Mouse (Mus musculus) cerebellum, adult 8-10 months (tissue): ENCODE data around the gene Hmgcs2.

Experiments used
- DNase-seq: peaks from one replicate; pipeline ENCODE4 v3.0.0; 2022

Hmgcs2 gene

DNA sequence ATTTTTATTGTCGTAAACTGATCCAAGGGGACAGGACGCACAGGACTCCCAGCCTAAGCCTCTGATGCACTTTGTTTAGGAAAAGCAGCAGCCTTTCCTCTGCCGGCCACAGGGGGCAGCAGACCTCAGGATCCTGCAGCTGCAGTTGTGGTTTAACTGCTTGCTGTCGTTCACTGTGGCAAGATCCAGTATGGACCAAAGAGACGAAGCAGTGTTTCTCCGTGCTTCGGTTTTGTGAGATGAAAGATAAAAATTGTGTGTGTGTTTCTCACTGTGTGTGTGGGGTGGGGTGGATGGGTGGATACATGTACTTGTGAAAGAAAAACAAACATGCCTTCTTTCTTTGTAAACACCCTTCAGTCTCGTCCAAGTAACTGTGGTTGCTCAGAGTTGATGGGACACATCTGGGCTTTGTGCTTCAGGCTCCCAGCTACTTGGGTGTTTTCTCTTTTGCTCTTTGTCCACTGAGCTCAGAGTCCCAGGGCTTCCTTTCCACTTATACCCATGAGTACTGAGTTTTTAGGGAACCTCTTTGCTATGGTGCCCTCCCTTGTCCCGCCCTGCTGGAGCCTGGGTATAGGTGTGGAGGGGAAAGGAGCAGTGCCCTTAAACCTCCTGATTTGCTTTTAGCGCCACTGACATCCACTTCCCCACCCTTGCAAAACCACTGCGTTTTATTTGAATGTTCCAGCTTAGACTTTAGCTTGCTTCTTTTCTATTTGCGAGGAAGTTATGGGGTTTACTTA, 871 bp downstream of the Hmgcs2 start:
- DNase-seq: peak; percentile 16

DNA sequence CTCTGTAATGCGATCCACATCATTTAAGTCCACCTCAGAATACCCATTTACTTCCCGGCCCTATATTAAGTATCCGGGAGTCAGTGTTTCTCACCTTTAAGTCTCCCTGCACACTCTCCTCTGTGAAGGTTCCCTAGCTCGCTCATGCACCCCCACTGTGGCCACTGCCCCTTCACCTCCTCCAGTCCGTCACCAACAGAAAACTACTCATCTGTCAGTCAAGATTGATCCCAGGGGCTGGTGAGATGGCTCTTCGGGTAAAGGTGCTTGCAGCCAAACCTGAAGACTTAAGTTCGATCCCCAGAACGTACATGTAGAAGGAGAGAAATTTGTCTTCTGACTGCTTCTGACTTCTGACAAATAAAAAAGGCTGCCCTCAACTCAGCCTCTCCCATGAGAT, 2.2 kb downstream of the Hmgcs2 start:
- no peak for DNase-seq

DNA sequence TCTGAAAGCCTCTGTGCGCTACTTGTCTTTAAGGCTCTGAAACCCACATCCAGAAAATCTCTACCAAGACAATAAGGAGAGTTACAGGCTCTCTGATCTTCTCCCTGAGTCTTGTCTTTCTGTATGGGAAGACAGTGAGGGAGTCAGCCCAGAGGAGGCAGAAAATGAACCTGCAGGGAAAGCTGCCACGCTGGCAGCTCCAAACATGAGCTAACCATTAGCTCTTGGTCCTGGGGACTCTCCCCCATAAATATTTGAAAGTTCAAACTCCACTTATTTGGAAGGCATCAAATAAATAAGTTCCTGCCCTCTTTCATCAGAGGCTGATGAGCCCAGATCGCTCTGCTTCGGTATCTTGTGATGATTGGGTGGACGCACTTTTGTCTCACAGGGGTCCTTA, 3.0 kb downstream of the Hmgcs2 start:
- no peak for DNase-seq

DNA sequence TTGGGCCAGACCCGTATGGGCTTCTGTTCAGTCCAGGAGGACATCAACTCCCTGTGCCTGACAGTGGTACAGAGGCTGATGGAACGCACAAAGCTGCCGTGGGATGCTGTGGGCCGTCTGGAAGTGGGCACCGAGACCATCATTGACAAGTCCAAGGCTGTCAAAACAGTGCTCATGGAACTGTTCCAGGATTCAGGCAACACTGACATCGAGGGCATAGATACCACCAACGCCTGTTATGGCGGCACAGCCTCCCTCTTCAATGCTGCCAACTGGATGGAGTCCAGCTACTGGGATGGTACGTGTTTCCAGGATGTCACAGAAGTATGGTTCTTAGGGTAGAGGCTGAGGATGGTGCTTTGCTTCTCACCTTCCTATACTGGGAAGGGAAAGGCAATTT, 10.8 kb downstream of the Hmgcs2 start:
- no peak for DNase-seq

DNA sequence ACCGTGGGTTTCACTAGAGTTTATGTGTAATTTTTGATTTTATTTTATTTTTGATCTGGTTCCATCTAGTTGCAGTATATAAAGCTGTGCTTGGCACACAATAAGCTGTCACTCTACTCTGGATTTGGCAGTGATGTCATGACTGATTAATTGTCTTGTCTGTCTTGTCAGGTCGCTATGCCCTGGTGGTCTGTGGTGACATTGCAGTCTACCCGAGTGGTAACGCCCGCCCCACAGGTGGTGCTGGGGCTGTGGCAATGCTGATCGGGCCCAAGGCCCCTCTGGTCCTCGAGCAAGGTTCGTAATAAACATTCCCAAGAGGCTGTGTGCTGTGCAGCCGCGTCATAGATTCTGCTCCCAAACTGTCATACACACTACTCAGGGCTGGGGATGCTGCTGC, 15.7 kb downstream of the Hmgcs2 start:
- no peak for DNase-seq

DNA sequence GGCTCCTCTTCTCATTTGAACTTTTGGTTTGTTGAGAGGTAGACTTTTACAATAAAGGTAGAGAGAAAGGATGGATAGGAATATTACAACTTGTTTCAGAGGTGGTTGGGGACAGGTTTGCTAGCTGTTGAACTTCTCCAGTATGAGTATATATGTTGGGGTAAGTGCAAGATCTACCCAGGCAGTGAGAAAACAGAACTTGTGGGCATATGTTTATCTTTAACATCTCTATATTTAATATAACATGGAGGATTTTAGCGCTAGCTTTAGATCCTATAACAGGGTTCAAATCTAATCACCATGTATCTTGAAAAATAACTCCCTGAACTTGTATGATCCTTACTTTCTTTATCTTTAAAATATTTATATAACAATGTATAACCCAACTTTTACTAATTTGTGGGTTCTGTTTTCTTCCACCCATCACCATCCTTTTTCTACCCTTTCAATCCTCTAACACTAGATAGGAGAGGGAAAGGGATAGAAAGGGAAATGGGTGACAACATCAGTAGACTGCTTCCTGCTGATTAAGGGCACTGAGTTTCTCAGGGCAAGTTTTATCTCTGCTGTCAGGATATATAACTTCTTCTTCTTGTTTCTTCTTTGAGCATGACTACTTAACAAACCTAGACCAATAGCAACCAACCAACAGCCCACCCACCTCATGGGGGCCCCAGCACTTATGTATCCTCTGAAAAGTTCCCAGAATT, 19.3 kb downstream of the Hmgcs2 start:
- DNase-seq: no peak

DNA sequence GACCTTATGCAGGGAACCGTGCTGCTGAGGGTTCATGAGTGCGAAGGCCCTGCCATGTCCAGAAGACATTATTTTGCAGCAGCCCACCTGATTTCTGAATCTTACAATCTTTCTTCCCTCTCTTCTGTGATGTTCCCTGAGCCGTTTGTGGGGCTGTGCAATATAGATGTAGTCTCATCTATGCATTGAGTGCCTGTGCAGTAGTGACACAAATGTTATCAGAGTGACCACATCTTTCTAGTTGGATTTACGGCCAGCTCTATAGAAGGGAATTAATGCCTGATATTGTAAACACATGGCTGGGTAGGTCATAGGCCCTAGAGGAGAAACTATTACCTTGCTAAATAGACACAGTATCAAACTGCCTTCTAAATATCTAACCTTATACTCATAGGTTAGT, 20.0 kb downstream of the Hmgcs2 start:
- no peak for DNase-seq

DNA sequence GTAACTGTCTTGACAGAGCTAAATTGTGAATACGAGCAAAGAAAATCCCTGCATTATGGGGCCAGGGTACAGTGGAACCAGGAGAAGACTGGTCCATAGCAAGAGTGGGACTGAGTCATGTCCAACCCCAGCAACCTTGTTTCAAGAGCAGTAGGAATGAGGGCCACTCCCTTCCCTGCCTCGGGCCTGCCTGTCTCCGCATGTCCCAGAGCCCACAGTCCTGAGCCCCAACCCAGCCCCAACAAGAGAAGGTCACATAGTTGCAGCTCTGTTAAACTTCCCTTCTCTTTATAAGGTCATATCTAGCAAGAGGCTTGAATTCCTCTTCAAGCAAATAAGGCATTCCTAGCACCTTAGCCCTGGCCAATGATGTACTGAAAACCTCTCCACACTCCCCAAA, 21.5 kb downstream of the Hmgcs2 start:
- DNase-seq: no peak

DNA sequence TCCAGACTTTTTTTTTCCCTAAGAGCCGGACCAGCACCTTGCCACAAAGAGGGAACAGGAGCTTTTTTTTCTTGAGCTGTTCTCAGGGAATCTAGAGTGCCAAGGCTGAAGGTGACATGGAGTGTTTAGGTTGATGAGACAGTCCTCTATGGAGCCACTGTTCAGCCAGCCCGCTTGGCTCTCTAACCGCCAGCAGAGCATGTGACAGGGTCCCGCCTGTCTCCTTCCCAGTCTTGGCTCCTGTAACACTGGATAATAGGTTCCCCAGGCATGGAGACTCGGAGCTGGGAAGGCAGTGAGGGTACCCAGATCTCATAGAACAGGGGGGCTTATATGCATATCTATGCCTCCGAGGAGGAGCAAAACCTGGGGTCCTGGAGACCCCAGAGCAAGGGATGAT, 28.4 kb downstream of the Hmgcs2 start:
- no peak for DNase-seq

DNA sequence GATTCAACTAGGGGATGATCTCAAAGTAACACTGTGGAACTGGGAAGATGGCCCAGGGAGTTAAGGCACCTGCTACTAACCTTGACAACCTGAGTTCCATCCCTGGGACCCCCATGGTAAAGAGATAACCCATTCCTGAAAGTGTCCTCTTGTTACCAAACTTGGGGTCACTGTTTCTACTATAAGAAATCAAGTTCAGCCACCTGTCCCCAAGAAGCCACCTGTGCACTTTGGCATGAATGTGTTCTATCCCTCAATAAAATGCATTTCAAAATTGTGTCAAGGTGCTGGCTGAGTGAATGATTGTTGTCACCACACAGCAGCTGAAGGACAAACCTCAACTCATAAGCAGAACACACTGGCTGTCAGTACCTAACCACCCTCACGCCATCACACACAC, 30.2 kb downstream of the Hmgcs2 start:
- no peak for DNase-seq

DNA sequence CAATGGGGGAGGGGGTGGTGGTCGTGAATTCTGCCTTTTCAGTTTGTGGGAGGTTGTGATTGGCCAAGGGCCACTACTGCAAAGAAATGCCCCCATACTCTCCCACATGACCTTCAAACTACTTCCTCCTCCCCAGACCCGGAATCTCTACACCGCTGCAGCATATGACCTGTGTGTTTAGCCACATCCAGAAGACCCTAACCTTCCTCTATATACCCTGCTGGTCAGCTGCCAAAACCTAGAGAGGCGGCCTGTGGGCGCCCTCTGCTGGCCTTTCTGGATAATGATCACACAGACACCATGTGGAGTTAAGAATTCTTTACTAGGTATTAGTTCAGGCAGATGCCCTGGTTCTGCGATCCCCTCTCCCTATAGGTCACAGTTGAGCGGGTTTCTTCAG, 32.6 kb downstream of the Hmgcs2 start:
- DNase-seq: peak; percentile 20

DNA sequence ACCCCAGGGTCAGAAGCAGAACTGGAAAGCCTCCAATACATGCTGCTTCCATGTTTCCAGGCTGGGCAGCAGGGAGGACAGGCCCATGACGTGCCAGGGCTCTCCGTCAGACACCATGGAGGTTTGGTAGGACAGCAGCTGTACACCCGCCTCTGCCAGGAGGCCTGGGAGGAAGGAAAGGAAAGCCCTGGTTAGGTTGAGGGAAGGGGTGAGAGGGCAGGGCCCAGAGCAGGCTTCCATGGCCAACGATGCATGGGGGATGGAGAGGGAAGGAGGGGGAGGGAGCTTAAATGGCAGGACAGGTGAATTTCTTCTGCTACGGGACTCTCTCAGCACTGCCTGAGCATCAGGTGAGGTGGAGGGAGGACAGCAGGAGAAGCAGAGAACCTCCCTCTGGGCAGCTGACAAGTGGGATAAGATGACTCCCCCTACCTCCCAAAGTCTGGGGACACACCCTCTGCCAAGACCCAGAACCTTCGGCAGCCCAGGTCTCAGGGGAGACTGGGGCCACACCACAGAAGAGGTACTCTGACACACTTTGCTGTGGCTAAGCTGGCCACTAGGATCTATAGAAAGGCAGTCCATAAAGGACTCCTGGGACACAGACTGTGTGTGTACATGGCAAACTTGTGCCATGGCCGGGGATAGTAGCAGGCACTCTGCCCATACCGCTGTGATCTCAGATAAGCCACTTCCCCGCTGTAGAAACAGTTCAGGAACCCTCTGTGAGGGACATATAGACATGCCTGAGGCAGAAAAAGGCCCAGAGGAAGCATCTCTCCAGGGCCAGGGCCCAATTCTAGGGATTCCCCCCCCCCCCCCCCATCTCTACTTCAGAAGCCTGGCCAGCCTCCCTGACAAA, 33.3 kb downstream of the Hmgcs2 start:
- no peak for DNase-seq

DNA sequence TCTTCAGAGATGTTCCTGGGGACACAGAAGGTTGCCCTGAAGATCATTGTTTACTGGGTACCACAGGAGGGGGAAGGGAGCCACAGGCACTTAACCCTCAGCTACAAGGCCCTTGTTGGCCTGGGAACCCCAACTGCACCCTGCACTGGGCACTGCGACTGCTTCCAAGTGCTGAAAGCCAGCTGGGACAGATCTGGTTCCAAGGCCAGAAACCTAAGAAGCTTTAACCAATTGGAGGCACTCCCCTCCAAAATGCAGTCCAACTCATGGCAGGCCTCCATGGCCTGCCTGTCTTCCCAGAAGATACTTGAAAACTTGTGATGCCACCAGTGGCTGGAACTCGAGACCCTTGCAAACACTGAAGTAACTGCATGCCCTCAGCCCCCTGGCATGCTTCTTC, 34.9 kb downstream of the Hmgcs2 start:
- no peak for DNase-seq

DNA sequence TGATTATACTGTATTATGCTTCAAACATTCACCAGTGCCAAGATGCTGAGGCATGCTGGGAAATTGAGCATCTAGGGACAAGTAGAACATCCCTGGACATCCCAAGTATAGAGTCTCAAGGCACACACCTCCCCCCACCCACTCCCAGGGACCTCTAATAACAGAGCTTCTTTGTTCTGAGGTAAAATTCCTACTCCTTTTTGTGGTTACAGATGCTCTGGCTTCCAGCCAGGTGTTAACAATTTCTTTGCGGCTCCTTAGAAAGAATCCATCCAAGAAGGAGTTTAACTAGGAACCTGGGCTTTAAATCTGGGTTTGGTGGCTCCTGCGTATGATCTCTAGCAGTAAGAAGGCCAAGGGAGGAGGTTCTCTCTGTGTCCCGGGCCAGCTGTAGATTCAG, 36.9 kb downstream of the Hmgcs2 start:
- no peak for DNase-seq

DNA sequence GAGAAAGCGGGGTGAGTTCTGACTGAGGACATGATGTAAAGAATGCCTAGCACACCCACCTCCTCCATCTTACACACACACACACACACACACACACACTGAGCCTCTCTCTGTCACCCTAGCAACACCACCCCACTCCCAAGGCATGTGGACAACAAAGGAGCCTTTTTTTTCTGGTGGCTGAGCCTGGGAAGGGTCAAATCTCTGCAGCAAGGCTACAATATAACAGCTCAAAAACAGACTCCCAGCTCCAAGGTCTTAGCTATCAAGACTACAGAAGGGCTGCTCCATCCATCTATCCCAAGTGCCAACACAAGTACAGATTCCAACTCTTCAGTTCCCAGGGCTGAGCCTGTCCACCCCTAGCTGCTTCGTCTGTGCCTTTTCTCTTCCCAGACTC, 39.0 kb downstream of the Hmgcs2 start:
- DNase-seq: no peak

DNA sequence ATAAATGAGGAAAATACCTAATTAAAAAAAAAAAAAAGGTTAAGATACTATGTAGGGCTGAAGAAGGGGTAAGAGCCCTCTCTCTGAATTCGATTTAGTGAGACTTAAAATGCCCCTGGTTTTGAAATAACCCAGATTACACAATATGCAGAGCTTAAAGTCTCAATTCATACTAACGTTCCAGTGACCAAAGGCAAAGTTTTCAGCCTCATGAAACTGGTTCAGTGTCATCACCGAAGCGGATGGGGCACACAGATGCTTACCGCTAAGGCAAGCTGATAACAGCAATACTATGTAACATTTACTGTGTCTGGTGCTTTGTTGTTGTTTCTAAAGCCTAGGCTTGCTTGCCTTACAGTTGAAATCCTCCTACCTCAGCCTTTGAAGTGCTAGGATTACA, 42.0 kb downstream of the Hmgcs2 start:
- no peak for DNase-seq

DNA sequence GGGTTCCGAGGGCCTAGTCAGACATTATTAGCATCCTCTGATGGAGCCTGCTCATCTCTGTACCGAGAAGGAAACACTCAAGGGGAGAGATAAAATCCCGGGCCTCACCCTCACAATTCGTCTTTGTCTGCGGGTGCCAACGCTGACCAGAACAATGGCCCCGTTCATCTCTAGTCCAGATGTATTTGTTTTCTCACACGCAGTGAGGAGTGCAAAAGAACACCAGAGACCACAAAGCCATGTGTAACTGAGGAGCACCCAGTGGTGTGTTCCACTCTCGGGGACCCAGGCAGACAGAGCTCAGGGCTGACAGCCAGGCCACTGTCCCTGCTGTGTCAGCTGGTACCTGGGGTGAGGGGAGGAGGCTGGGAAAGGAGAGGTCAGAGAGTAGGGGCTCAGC, 44.0 kb downstream of the Hmgcs2 start:
- DNase-seq: no peak

DNA sequence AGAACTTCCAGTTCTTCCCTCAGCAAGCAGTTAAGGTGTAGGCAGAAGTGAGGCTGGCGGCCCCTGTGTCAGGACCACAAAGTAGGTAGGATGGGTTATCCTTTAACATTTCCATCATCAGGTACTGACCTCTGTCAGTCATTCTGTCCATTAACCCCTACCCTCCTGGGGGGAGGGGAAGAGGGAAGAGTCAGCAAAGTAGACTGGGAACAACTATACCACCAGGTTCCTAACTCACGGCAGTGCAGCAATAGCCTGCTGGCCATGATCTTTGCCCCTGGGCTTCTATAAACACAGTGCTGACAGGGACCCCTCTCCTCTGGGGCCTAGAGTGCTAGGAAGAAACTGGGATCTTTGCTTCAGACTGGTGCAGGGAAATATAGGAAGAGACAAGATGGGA, 53.8 kb downstream of the Hmgcs2 start:
- no peak for DNase-seq

DNA sequence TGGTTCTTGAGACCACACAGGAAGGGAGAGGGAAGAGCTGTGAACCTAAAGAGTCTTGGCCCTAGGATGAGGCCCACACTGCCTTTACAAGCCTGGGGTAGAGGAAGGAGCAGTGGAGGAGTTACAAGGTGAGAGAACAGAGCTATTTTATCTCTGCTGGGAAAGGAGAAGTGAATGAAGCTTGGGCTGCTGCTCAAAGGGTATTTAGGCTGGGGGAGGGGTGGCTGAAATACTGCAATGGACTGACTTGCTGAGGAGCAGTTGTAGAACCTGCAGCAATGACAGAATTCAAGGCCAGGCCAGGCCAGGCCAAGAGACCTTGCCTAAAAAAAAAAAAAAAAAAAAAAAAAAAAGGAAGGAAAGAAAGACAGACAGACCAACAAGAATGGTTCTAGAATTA, 55.1 kb downstream of the Hmgcs2 start:
- DNase-seq: no peak

DNA sequence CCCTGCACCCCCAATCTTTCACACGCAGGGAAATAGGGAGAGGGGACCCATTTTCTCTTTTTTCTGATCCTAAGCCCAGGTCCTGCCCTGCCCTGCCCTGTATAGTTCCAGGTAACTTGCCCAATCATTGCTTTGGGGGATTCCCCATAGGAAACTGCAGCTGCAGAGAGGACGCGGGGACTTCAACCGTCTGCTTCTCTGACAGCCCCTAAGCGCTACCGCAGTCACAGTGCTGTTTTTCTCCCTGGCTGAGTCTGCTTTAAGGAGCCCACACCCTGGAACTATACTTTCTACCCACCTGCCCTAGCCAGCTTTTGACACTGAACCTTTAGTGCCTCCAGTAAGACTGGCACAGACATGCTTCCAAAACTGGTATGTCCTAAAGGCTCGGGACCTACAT, 55.7 kb downstream of the Hmgcs2 start:
- DNase-seq: no peak

DNA sequence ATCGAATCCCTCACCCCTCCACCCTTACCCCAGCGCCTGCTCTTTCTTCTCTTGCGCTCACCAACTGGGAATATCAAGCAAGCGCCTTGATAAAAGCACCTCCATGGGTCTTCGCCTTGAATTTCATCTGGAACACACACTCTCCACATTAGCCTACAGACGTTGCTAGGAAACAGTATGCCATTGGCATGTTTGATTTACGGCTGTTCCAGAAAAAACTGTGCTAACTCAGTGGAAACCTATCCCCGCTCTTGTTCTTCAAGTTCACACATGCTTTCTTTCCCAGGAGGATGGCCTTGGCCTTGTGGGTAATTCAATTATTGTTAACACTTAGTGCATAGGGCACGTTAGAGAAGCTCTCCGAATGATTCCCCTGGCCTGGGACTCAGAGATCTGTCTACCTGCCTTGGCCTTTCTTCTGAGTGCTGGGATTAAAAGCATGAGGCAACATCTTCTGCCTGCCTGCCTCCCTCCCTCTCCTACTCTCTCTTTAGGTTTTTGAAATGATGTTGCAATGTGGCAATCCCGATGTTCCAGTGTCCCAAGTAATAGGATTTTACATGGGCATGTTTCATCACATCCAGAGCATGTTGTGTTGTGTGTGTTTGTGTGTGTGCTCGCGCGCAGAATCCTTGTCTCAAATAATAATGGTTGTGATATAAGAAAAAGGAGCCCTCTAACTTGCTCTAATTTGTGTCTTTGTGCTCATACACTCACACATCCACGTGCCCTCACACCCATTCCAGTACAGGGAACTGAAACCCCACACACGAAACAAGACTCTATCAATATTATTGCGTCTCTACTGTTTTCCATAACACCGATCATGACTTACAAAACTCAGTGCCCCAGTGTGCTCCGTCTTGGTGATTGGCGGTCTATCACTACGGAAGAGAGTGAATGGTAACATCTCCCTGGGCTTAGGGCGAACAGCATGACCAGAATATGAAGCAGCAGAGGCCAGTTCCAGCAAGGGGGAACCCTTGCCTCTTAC, 56.7 kb downstream of the Hmgcs2 start:
- no peak for DNase-seq

DNA sequence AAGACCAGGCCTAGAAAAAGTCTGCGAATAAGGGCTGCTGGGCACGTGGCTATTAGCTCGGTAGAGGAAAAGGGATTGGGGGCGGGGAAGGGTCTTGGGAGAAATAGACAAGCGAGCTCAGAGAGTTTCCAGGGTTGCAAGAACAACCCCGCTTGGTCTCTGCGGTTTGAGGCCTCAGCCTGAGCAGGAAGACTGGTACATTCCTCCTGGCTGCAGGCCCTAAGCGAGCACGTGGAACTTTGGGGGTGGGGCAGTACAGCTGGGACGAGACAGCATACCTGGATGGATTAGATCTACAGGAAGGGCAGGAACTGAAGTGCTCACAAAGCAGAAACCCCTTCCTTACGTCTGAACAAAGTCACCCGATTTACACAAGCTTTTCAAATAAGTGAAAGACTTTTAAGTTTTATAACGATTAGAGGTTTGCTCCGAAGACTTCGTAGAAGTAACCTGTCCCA, 58.4 kb downstream of the Hmgcs2 start:
- peak; percentile 14 for DNase-seq
